Mouse (Mus musculus) adrenal gland, postnatal 14 days (tissue): ENCODE results near the gene Ano4. TPM values are rescaled to one million over a fixed set of nuclear protein-coding genes. Genes with fewer than 3 reads are reported as not detected.

Source experiments
- DNase-seq: peaks from one replicate; pipeline ENCODE4 v3.0.0; 2021; ENCODE audit warnings: mixed read lengths
- total RNA-seq: library from RNA; stranded (reverse); gene quantifications from 2 replicates; pipeline ENCODE4 v1.2.3, GENCODE M21; 2021

The Ano4 gene
- total RNA-seq, 1 experiment from 2014 or later, result 1.3 TPM

DNA sequence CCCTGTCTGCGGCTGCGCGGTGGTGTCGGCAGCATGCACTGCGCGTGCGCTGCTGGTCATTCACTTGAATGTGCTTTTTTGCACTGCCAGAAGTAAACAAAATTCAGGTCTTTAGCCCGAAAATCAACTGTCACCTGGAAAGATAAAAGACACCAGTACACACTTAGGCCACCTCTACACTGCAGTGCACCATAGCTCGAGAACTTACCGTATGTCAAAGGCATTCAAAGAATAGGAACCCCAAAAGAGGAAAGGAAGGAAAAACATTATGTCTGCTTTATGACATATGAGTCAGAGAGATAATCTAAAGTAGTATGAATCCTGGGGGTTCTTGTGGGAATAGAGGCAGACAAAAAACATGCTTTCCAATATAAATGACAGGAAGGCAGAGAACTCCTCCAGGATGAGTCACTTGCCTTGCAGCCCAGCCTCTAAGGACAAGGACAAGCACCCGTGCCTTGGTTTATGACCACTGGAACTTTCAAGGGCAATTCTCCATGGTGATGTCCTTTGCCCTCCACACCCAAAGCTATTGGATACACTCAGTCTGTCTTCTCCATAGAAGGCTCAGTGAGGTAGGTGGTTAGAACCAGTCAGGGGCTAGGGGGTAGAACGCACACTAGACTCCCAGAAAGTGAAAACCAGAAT lies 394.8 kb downstream of the Ano4 start:
- peak; percentile 70 for DNase-seq

Other genes with a start within 250 kb of the Ano4 start
- 8.5 and 9.2 TPM in 2 replicates for gene Gas2l3, start 99.2 kb upstream of the Ano4 start, total RNA-seq
- gene Nr1h4, start 188.8 kb upstream of the Ano4 start, total RNA-seq, result 14.1 and 21.5 TPM in 2 replicates